Mouse (Mus musculus): ENCODE measurements at regions not wholly inside any gene's neighbourhood (a gene's known extent, or its start where the extent isn't known, plus 50 kb on each side); places are given as distances from the start of the nearest gene placed in this dataset.

DNA sequence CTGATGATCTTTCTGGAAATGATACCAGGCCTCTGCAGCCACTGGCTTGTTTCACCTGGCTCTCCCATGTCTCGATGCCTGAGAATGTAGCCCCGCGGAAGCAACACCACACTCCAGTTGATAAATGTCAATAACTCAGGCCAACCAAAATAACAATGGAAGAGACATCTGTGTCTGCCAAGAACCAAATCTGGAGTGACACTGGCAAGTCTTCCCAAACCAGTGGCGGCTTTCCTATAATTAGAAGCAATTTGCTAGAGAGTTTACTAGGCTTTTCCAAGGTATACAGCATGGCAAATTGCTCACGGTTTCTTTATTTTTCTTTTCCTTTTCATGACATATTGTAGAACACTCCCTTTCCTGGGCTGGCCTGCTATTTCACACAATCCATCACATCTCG lies 268.1 kb upstream of the Msx2 start:
- TF ChIP-seq POLR2A (IDR thresholded peaks at IDR 0.05; ENCODE audit: low read depth, low read length) (no peak), CTCF (IDR thresholded peaks at IDR 0.05; ENCODE audit: extremely low read depth, insufficient read depth, insufficient read length, insufficient replicate concordance) (no peak)

All from spleen, adult 2 months (tissue).